ENCODE assay signal across 10 mouse cellular contexts in the genomic region with DNA sequence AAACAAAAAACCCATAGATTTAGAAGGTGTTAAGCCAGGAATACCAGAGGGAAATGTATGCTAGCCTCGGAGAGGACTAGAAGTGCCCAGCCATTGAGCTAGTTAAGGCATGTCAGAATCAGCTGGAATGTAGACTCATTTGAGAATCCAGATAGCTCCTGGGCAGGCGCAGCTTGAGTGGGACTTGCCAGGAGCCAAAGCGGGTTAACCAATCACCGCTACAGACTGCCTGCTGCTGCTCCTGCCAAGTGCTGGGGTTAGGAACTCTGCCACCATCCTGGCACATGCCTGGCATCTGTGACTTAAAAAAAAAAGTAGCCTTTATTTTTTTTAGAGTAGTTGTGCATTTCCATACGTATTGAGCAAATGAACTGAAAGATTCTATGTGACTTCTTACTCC.
DNase-seq lines count a peak whose midpoint lies in the region; ATAC-seq and TF ChIP-seq lines count a peak whose summit lies in the region.
"Had no signal": no experiment of that assay in that cellular context is flagged by ENCODE, and none has a peak within 500 bp of the region (broad histone marks: within the 10 kb centered on the region; RNA-seq: fewer than 3 reads in every experiment).

No protein-coding gene starts in this region.

- 0 out of 2 replicates have a peak, but pooled peaks cover 4% of the 10 kb centered on the region for H3K4me1 ChIP-seq in kidney, adult 2 months (ENCODE audit: control insufficient read depth, insufficient read depth, low read length)
- peaks cover 16% of the 10 kb centered on the region for H3K4me1 ChIP-seq in kidney, embryonic 16.5 days (ENCODE audit: insufficient read depth, low read length)
- peaks cover 34% of the 10 kb centered on the region; the same call in 1 of the 2 replicates for H3K4me1 ChIP-seq in embryonic facial prominence, embryonic 15.5 days
- H3K4me1 ChIP-seq: liver, embryonic 13.5 days; stomach, embryonic 15.5 days had no signal

- no peaks in the 10 kb centered on the region for H3K36me3 ChIP-seq in kidney, adult 2 months (ENCODE audit: control insufficient read depth, insufficient read depth, low read length)
- H3K36me3 ChIP-seq in kidney, embryonic 16.5 days (ENCODE audit: insufficient read depth, low read length): no peaks in the 10 kb centered on the region
- H3K36me3 ChIP-seq in embryonic facial prominence, embryonic 15.5 days: no peaks in the 10 kb centered on the region
- H3K36me3 ChIP-seq: liver, embryonic 13.5 days; stomach, embryonic 15.5 days had no signal

- intact Hi-C loops in heart, postnatal 10 days (cut with DNase I): no loop called here

- no peaks in the 10 kb centered on the region for H3K27me3 ChIP-seq in kidney, adult 2 months (replicated peaks; ENCODE audit: control insufficient read depth, insufficient read depth, low read length)
- no peaks in the 10 kb centered on the region for H3K27me3 ChIP-seq in kidney, embryonic 16.5 days (ENCODE audit: insufficient read depth, low read length)
- H3K27me3 ChIP-seq in embryonic facial prominence, embryonic 15.5 days: no peaks in the 10 kb centered on the region
- H3K27me3 ChIP-seq: liver, embryonic 13.5 days; stomach, embryonic 15.5 days had no signal

- DNase-seq in kidney, adult 2 months: peak; percentile 91
- peak; percentile 65 for DNase-seq in adrenal gland, postnatal 10 days
- peak; percentile 81 to 83 for DNase-seq in heart, postnatal 10 days
- DNase-seq: liver, embryonic 13.5 days had no signal

- H3K4me3 ChIP-seq in kidney, adult 2 months (ENCODE audit: insufficient read depth, low read depth, low read length): no peak overlapping the region
- H3K4me3 ChIP-seq in kidney, embryonic 16.5 days (ENCODE audit: low read length): no peak overlapping the region
- no peak overlapping the region for H3K4me3 ChIP-seq in embryonic facial prominence, embryonic 15.5 days (replicated peaks)
- H3K4me3 ChIP-seq: liver, embryonic 13.5 days; stomach, embryonic 15.5 days had no signal

- H3K27ac ChIP-seq in kidney, adult 2 months (ENCODE audit: insufficient read depth, low read depth, low read length): no peak overlapping the region
- no peak overlapping the region for H3K27ac ChIP-seq in kidney, embryonic 16.5 days (ENCODE audit: low read length)
- no peak overlapping the region for H3K27ac ChIP-seq in embryonic facial prominence, embryonic 15.5 days (replicated peaks)
- H3K27ac ChIP-seq: liver, embryonic 13.5 days; stomach, embryonic 15.5 days had no signal

- ATAC-seq in kidney, embryonic 16.5 days (ENCODE audit: low FRiP score, low TSS enrichment): no peak
- peak; percentile 53; the same call in 1 of the 2 replicates for ATAC-seq in embryonic facial prominence, embryonic 15.5 days (ENCODE audit: insufficient number of reproducible peaks, low FRiP score, low TSS enrichment, low read depth)
- ATAC-seq in erythroblast, adult 5-6 weeks (replicated peaks; ENCODE audit: low FRiP score, poor library complexity, severe bottlenecking): no peak
- ATAC-seq in activated CD4-positive, CD25-positive, alpha-beta regulatory T cell, adult 4 months: no peak
- ATAC-seq: intestine, embryonic 16.5 days had no signal

- no peak for TF ChIP-seq POLR2A in kidney, adult 2 months (IDR thresholded peaks at IDR 0.05; ENCODE audit: low read depth, low read length)

- H3K4me2 ChIP-seq in kidney, embryonic 16.5 days (replicated peaks; ENCODE audit: low read depth, low read length): no peak overlapping the region
- H3K4me2 ChIP-seq in embryonic facial prominence, embryonic 15.5 days (replicated peaks): no peak overlapping the region
- H3K4me2 ChIP-seq: liver, embryonic 13.5 days; stomach, embryonic 15.5 days had no signal

- 51% methylated on average over 5 of the region's 5 CpGs for WGBS in kidney, adult 2 months
- WGBS in kidney, embryonic 16.5 days: 94% methylated on average over 5 of the region's 5 CpGs
- 49% methylated on average over 5 of the region's 5 CpGs for WGBS in embryonic facial prominence, embryonic 15.5 days

- no peaks in the 10 kb centered on the region for H3K9me3 ChIP-seq in kidney, embryonic 16.5 days (ENCODE audit: low read length)
- H3K9me3 ChIP-seq in embryonic facial prominence, embryonic 15.5 days (replicated peaks): no peaks in the 10 kb centered on the region
- H3K9me3 ChIP-seq: liver, embryonic 13.5 days; stomach, embryonic 15.5 days had no signal

- TF ChIP-seq CTCF in kidney, adult 2 months (conservative IDR thresholded peaks at IDR 0.05; ENCODE audit: insufficient read depth, insufficient read length, low read depth, low read length): no peak

- no peak overlapping the region for H3K9ac ChIP-seq in kidney, embryonic 16.5 days (replicated peaks; ENCODE audit: low read length)
- H3K9ac ChIP-seq in embryonic facial prominence, embryonic 15.5 days: no peak overlapping the region
- H3K9ac ChIP-seq: liver, embryonic 13.5 days; stomach, embryonic 15.5 days had no signal
